Mouse (Mus musculus) neural tube, embryonic 11.5 days (tissue): Measurements from ENCODE around the gene Tcam1. TPM values are rescaled to one million over a fixed set of nuclear protein-coding genes. Genes with fewer than 3 reads are reported as not detected.

Source experiments
- ATAC-seq: fragments of 200-750 bp; cut with Nextera tagmentation; 2 replicates; pipeline ENCODE4 v1.8.0; 2017; ENCODE audit warnings: moderate number of reproducible peaks, mild to moderate bottlenecking, moderate TSS enrichment, moderate library complexity; ENCODE audit not compliant: insufficient read depth, low FRiP score, low TSS enrichment
- DNase-seq: peaks from one replicate; pipeline ENCODE4 v3.0.0-alpha.2; 2015; ENCODE audit warnings: low spot score
- H3K27ac ChIP-seq: fragments of 300-500 bp; sonication (generic); 2 replicates; pipeline ENCODE4 v1.5.1; 2014; ENCODE audit warnings: low read depth, mild to moderate bottlenecking, low read length
- H3K27me3 ChIP-seq: fragments of 300-500 bp; sonication (generic); 2 replicates; pipeline ENCODE4 v1.6.1; 2014; ENCODE audit warnings: mild to moderate bottlenecking, low read length, mixed read lengths; ENCODE audit not compliant: control insufficient read depth, insufficient read depth
- H3K36me3 ChIP-seq: fragments of 300-500 bp; sonication (generic); 2 replicates; pipeline ENCODE4 v1.6.1; 2014; ENCODE audit warnings: mild to moderate bottlenecking, low read length, moderate library complexity, mixed read lengths; ENCODE audit not compliant: control insufficient read depth, insufficient read depth
- H3K4me1 ChIP-seq: fragments of 300-500 bp; sonication (generic); 2 replicates; pipeline ENCODE4 v1.6.1; 2014; ENCODE audit warnings: low read length, mixed read lengths; ENCODE audit not compliant: control insufficient read depth, insufficient read depth
- H3K4me2 ChIP-seq: fragments of 300-500 bp; sonication (generic); 2 replicates; pipeline ENCODE4 v1.6.1; 2014; ENCODE audit warnings: low read depth, mild to moderate bottlenecking, moderate library complexity
- H3K4me3 ChIP-seq: fragments of 300-500 bp; sonication (generic); 2 replicates; pipeline ENCODE4 v1.5.1; 2014; ENCODE audit warnings: low read depth, low read length
- H3K9ac ChIP-seq: fragments of 300-500 bp; sonication (generic); 2 replicates; pipeline ENCODE4 v1.6.1; 2014; ENCODE audit warnings: mild to moderate bottlenecking, low read length
- H3K9me3 ChIP-seq: fragments of 300-500 bp; sonication (generic); 2 replicates; pipeline ENCODE4 v1.6.1; 2016; ENCODE audit warnings: low read length; ENCODE audit not compliant: control insufficient read depth
- WGBS: fragments of 180-500 bp; shearing (Covaris S2); extraction: QIAGEN DNeasy Blood & Tissue Kit; methylation state at CpG from one replicate; pipeline ENCODE4 v1.1.7; 2014; 5-methylcytosine and 5-hydroxymethylcytosine counted together
- polyA plus RNA-seq: library from polyadenylated mRNA; unstranded; fragments of >200 nt; fragmentation: Nextera tagmentation; extraction: Ambion mirVana; gene quantifications from 2 replicates; pipeline ENCODE4 v1.2.1, GENCODE M21; 2014

Tcam1 gene
- polyA plus RNA-seq, 1 experiment from 2014 or later = 0.21 TPM

GRCm38 (mm10) chr11:106260826-106261450 lies 15.5 kb upstream of the Tcam1 start:
- no peak for ATAC-seq

GRCm38 (mm10) chr11:106263963-106264362 lies 12.5 kb upstream of the Tcam1 start:
- WGBS = 91% methylated on average over 9 of the region's 9 CpGs
- Histone ChIP-seq H3K4me3 (no peak overlapping the region), H3K4me1 (peaks cover 17% of the 10 kb centered on the region), H3K27me3 (no peaks in the 10 kb centered on the region), H3K36me3 (peaks cover 45% of the 10 kb centered on the region), H3K9ac (no peak overlapping the region), H3K4me2 (no peak overlapping the region), H3K9me3 (no peaks in the 10 kb centered on the region), H3K27ac (no peak overlapping the region)
- ATAC-seq (no peak), DNase-seq (no peak)

More at GRCm38 (mm10) chr11:106260826-106261450, 15.5 kb upstream of the Tcam1 start:
- Histone ChIP-seq H3K4me2 (no peak overlapping the region), H3K27me3 (no peaks in the 10 kb centered on the region), H3K9ac (no peak overlapping the region), H3K4me3 (no peak overlapping the region), H3K36me3 (peaks cover 38% of the 10 kb centered on the region), H3K27ac (no peak overlapping the region), H3K4me1 (peaks cover 5% of the 10 kb centered on the region), H3K9me3 (no peaks in the 10 kb centered on the region)
- WGBS = 80% methylated on average over 14 of the region's 14 CpGs
- DNase-seq = no peak

- ATAC-seq (no peak), DNase-seq (no peak)
- H3K4me2 ChIP-seq = no peak overlapping the region
- peaks cover 21% of the 10 kb centered on the region for H3K4me1 ChIP-seq
- no peak overlapping the region for H3K4me3 ChIP-seq
- H3K9ac ChIP-seq = no peak overlapping the region
- no peaks in the 10 kb centered on the region for H3K27me3 ChIP-seq
- no peaks in the 10 kb centered on the region for H3K9me3 ChIP-seq
- 96% methylated on average over 15 of the region's 15 CpGs for WGBS
- H3K36me3 ChIP-seq = peaks cover 45% of the 10 kb centered on the region
- H3K27ac ChIP-seq = no peak overlapping the region
These were observed 11.5 kb upstream of the Tcam1 start for GRCm38 (mm10) chr11:106264988-106265387.

- Histone ChIP-seq H3K9me3 (no peaks in the 10 kb centered on the region), H3K4me1 (peaks cover 26% of the 10 kb centered on the region), H3K4me2 (no peak overlapping the region), H3K27ac (no peak overlapping the region), H3K4me3 (no peak overlapping the region), H3K27me3 (no peaks in the 10 kb centered on the region), H3K9ac (no peak overlapping the region), H3K36me3 (peaks cover 45% of the 10 kb centered on the region)
- DNase-seq = no peak
- no peak for ATAC-seq
- WGBS = 93% methylated on average over 4 of the region's 4 CpGs
These were observed 10.9 kb upstream of the Tcam1 start for GRCm38 (mm10) chr11:106265570-106265969.

GRCm38 (mm10) chr11:106266431-106266830 lies 10.0 kb upstream of the Tcam1 start:
- no peak overlapping the region for H3K27ac ChIP-seq
- ATAC-seq (no peak), DNase-seq (no peak)
- peaks cover 30% of the 10 kb centered on the region for H3K4me1 ChIP-seq
- no peaks in the 10 kb centered on the region for H3K27me3 ChIP-seq
- WGBS = 92% methylated on average over 10 of the region's 10 CpGs
- H3K4me2 ChIP-seq = no peak overlapping the region
- H3K4me3 ChIP-seq = no peak overlapping the region
- no peaks in the 10 kb centered on the region for H3K9me3 ChIP-seq
- no peak overlapping the region for H3K9ac ChIP-seq
- H3K36me3 ChIP-seq = peaks cover 43% of the 10 kb centered on the region

GRCm38 (mm10) chr11:106267311-106267852 lies 9.1 kb upstream of the Tcam1 start:
- 64% methylated on average over 14 of the region's 15 CpGs for WGBS
- Histone ChIP-seq H3K4me1 (peaks cover 35% of the 10 kb centered on the region), H3K27me3 (no peaks in the 10 kb centered on the region), H3K36me3 (peaks cover 37% of the 10 kb centered on the region), H3K9ac (no peak overlapping the region), H3K4me2 (no peak overlapping the region), H3K9me3 (no peaks in the 10 kb centered on the region), H3K27ac (peak overlapping the region; percentile 87; the same call in 1 of the 2 replicates), H3K4me3 (no peak overlapping the region)
- DNase-seq = no peak
- ATAC-seq = no peak

GRCm38 (mm10) chr11:106267871-106268270 lies 8.6 kb upstream of the Tcam1 start:
- H3K27me3 ChIP-seq = no peaks in the 10 kb centered on the region
- no peak overlapping the region for H3K4me3 ChIP-seq
- H3K9ac ChIP-seq = no peak overlapping the region
- peak overlapping the region; percentile 87 for H3K27ac ChIP-seq
- H3K4me2 ChIP-seq = peak overlapping the region; percentile 30
- peaks cover 33% of the 10 kb centered on the region for H3K36me3 ChIP-seq
- H3K4me1 ChIP-seq = peaks cover 35% of the 10 kb centered on the region
- WGBS = 54% methylated on average over 5 of the region's 5 CpGs
- no peak for DNase-seq
- no peak for ATAC-seq
- H3K9me3 ChIP-seq = no peaks in the 10 kb centered on the region

- peak overlapping the region; percentile 33 for H3K9ac ChIP-seq
- no peaks in the 10 kb centered on the region for H3K27me3 ChIP-seq
- H3K9me3 ChIP-seq = no peaks in the 10 kb centered on the region
- DNase-seq (peak; percentile 29), ATAC-seq (no peak)
- no peak overlapping the region for H3K4me3 ChIP-seq
- peaks cover 29% of the 10 kb centered on the region for H3K36me3 ChIP-seq
- H3K27ac ChIP-seq = peak overlapping the region; percentile 87
- WGBS = 39% methylated on average over 8 of the region's 8 CpGs
- H3K4me1 ChIP-seq = peaks cover 35% of the 10 kb centered on the region
- H3K4me2 ChIP-seq = peak overlapping the region; percentile 30
These were observed 8.0 kb upstream of the Tcam1 start for GRCm38 (mm10) chr11:106268326-106269059.
